Mouse (Mus musculus) cerebellum, adult 2 months (tissue): ENCODE results near the gene Pnpla2.
"Not testable (repeated sequence)": the region's sequence is repeated elsewhere in the genome, so short reads cannot be mapped to it uniquely, and the experiment has no call there.

Source experiments
- CTCF ChIP-seq: fragments of 200-500 bp; IDR thresholded peaks from 2 replicates; pipeline ENCODE4 v1.5.1; 2011; ENCODE audit warnings: low read depth, mild to moderate bottlenecking, control low read depth, low read length, moderate library complexity, borderline replicate concordance; ENCODE audit not compliant: insufficient read depth
- POLR2A ChIP-seq: fragments of 200-500 bp; IDR thresholded peaks from 2 replicates; pipeline ENCODE4 v1.6.1; 2011; ENCODE audit warnings: low read length, control low read depth, borderline replicate concordance; ENCODE audit not compliant: insufficient read depth

DNA sequence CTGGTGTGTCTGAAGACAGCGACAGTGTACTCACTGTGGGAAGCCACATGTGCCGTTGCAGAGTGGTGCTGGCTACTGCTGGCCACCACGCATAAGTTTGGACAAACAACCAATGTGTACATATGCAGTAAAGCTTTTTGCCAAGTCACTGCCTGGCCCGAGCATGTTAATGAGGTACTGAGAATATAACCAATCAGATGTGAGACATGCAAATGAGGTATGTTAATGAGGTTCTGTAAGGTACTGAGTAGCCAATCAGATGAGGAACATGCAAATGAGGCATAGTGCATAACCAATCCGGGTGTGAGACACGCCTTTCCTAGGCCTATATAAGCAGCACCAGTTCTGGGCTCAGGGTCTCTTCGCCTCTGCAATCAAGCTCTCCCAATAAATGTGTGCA lies 47.3 kb upstream of the Pnpla2 start:
- not testable (repeated sequence) for TF ChIP-seq POLR2A, CTCF
